Mouse (Mus musculus) layer of hippocampus, postnatal 36 days (tissue): ENCODE measurements around the gene Ror2. TPM values are rescaled to one million over a fixed set of nuclear protein-coding genes. Genes with fewer than 3 reads are reported as not detected.

Experiments
- DNase-seq, 2 experiments: peaks; one replicate each; pipeline ENCODE4 v3.0.0; 2022
- total RNA-seq, 2 experiments: library from RNA; stranded (reverse); gene quantifications; 2 replicates each; pipeline ENCODE4 v1.2.3; 2021

Ror2 gene
- total RNA-seq, 2 experiments from 2014 or later, result 0.65 to 0.91 TPM

GRCm38 (mm10) chr13:53192286-53192685 lies 93.6 kb downstream of the Ror2 start:
- DNase-seq, result no peak

- DNase-seq, result no peak
Observed at GRCm38 (mm10) chr13:53191657-53192056, 94.3 kb downstream of the Ror2 start.

DNA sequence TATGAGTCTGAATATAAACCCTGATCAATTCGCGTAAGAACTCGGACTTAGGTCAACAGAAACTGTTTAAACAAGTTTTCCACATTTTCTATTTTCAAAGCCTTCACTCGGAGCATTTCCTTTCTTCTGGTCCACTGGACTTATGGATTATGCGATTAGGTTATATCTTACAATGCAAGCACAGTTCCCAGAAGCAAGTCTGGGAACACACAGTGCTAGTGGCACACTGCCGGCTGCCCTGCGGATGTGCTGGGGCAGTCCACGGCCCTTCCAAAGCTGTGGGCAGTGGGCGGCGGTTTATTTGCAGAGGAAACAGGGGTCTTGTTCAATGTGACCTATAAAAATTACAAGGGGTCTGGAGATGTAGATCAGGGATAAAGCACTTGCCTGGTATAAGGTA lies 97.0 kb downstream of the Ror2 start:
- DNase-seq, result no peak

GRCm38 (mm10) chr13:53184858-53185257 lies 101.1 kb downstream of the Ror2 start:
- no peak for DNase-seq

- DNase-seq, result no peak
Observed at GRCm38 (mm10) chr13:53184149-53184548, 101.8 kb downstream of the Ror2 start.

GRCm38 (mm10) chr13:53183161-53183577 lies 102.8 kb downstream of the Ror2 start:
- DNase-seq, result no peak

DNA sequence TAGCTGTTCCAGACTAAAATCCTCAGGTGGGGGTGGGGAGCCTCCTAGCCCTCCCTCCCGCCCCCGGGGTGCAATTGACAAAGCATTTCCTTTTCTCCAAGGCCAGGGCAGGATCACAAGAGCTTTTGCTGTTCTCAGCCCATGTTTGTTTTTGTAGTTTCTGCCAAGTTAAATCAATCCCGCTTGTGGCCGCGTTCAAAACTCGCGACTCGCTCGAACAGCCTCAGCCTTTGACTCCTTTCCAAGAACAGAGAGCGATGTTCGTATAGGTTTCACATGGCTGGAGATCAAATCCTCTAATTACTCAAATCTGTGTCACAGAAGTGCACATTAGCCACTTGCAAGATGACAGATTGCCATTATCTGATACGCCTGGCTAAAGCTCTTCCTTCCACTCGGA lies 107.3 kb downstream of the Ror2 start:
- DNase-seq, result no peak

DNA sequence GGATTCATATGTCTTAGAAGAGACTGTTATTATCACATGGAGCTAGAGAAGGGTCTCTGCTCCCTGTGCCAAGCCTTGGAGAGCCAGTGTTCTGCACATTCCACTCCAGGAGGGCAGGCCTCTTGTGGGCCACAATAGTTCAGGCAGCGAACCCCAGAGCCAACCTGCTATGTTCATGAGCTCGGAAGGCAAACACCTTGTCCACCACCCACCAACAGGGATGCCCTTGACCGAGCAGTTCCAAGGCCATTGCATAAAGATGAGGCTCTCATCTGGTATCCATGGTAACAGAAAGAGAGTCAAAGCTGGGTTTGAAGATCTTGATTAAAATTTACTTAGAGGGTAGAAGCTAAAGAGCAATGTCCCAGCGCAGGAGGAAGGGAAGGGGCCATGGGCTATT lies 107.8 kb downstream of the Ror2 start:
- DNase-seq, result no peak

- no peak for DNase-seq
Observed at GRCm38 (mm10) chr13:53177424-53177718, 108.6 kb downstream of the Ror2 start.

DNA sequence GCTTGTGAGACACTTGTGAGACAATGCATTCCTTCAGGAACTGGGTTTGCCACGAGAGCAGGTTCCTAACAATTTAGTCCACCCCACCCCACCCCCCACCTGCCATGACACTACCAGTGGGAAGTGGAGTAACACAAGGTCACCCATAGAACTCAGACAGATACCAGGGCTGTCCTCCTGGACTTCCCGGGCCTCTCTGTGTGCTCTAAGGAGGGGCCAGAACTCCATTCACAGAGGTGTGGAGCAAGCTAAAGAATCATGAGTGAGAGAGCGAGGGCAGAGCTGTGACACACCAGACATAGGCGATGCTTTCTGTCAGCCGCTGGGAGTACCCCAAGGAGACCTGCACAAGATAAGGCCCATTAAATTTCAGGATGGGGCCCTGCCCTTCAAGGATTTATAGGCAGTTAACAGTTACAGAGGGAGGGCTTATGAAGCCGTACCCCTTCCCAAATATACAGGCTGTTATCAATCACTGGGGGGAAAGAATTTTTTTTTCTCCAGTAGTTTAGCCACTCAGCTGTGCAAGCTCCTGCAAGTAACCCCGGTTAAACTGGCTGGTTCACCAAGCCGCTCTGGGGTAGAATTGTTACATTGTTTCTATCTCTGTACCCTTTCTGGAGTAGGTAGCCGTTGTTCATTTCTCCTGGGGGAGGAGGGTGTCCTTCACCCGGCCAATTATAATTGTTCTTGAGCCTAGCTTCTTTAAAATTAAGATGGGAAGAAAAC lies 109.1 kb downstream of the Ror2 start:
- no peak for DNase-seq

- no peak for DNase-seq
Observed at GRCm38 (mm10) chr13:53175041-53175440, 110.9 kb downstream of the Ror2 start.

- DNase-seq, result no peak
Observed at GRCm38 (mm10) chr13:53163671-53164070, 122.3 kb downstream of the Ror2 start.

DNA sequence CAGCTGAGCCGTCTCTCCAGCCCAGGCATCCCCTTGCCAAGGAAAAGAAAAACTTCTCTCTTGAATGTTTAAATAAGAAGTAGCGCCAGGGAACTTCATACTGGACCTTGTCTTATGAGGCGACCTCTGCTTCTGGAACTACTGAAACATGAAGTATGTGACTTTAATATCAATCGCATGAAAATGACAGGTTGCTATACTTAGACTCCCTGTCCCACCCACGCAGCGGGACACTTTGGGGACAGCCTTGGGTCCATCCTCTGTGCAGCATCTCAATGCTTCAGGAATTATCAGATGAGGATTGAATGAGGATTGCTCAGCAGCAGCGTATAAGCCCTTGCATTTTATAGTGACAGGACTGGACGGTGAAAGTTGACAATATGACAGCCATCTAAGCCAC lies 122.9 kb downstream of the Ror2 start:
- DNase-seq, result no peak

- DNase-seq, result no peak
Observed at GRCm38 (mm10) chr13:53159501-53159900, 126.4 kb downstream of the Ror2 start.

DNA sequence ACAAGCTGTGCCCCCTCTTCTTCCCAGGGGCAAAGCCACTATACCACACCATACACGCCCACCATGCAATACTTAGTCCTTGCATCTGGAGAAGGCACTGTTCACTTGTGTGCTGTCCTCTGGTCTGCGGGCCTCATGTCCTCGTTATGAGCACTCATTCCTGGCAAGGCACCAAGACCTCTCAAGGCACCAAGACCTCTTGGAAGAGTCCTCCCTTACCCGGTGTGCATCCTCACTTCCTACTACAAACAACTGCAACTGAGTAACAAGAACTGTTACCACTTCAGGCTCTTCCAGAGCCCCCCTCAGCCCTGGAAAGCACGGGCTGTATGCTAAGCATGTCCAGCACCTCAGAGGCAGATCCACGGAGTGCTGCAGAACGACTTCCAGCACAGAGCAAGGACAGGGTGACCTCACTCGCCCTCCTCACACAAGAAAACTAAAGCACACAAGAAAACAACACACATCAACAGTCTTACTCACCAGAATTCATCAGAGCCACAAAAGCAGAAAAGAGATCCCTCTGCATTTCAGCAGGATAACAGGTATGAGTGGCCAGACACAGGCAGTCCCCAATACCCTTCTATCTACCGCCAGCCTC lies 127.4 kb downstream of the Ror2 start:
- DNase-seq, result no peak

- DNase-seq, result no peak
Observed at GRCm38 (mm10) chr13:53156911-53157310, 129.0 kb downstream of the Ror2 start.

DNA sequence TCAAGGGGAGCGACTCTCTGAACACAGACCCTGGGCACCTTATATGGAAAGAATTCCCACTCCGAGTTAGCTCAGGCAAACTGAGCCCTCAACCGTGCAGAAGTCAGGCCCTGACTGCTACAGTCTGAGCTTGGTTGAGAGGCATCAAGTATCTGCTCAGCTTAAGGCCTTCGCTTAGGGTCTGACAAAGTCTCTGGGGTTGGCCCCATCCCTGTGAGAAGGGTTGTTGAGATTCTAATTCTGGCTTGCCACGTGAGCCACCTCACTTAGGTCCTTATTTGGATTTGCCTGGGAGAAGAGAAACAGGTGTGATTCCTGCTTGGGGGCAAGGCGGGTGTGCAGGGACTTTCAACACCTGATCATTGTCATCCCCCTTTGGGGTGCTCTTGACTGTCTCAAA lies 129.6 kb downstream of the Ror2 start:
- no peak for DNase-seq

- DNase-seq, result no peak
Observed at GRCm38 (mm10) chr13:53145511-53145910, 140.4 kb downstream of the Ror2 start.

GRCm38 (mm10) chr13:53143076-53143475 lies 142.8 kb downstream of the Ror2 start:
- no peak for DNase-seq

DNA sequence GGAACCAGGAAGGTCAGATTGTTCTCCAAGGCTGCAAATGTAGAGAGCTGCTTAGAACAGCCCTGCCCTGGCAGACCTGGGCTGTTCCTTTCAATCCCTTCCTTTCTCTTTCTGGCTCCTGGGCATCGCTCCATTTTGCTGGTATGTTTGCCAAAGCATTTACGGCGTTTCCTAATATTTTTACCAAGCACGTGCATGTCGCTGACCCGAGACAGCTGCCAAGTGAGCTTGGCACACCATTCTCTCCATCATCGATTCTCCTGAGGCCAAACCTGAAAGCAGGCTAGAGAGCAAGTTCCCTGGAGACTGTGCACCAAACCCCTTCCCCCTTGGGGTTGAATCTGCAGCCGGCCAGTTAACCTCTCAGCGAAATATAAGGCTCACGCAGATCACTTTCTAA lies 143.7 kb downstream of the Ror2 start:
- no peak for DNase-seq

DNA sequence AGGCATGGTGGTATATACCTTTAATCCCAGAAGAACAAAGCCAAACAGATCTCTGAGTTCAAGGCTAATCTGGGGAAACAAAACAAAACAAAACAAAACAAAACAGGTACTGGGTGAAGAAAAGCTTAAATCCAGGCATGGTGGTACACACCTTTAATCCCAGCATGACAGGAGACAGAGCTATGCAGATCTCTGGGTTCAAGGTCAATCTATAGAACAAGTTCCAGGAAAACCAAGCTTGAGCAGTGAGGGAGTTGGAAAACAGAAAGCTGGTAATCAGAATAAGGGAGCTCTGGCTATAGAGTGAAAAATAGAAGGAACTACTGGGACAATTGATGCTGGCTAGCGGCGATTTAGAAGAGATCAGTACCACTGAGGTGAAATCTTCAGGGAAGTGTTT lies 145.6 kb downstream of the Ror2 start:
- no peak for DNase-seq

GRCm38 (mm10) chr13:53130567-53130966 lies 155.4 kb downstream of the Ror2 start:
- no peak for DNase-seq

DNA sequence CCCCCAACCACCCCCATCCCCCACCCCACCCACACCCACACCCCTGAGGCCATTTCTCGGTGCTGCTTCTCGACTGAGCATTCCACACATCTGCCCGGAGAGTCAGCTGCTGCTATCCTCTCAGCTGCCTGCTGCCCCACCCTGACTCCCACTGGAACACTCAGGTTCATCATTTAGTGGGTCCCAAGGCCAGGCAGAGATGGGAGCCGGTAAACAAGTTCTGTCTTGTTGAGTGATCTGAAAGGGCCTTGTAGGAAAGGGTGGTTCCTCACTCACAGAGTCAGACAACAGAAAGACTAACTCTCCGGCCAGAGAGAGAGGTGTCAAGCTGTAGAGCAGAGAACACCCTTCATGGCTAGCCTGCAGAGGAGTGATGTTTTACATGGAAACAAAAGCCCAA lies 155.9 kb downstream of the Ror2 start:
- DNase-seq, result no peak

DNA sequence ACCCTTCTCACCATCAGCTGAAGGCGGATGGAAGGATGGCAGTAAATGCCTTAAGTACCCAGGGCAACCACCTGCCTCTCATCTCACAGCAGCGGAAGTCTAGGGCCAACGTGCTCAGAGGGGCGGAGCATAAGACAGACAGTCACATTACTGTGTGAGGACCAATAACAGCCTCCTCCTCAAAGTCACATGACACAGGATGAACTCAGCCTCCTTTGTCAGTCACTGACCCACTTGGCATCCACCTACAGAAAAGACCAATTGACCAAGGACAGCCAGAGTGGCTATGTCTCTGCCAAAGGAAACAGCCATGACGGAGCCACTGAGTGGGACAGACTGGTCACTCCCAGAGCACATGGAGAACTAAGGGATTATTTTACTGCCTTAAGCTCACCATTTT lies 160.3 kb downstream of the Ror2 start:
- DNase-seq, result no peak

GRCm38 (mm10) chr13:53122085-53122484 lies 163.8 kb downstream of the Ror2 start:
- no peak for DNase-seq
